Mouse (Mus musculus): ENCODE results near the gene Rprm. TPM values are rescaled to one million over a fixed set of nuclear protein-coding genes. Genes with fewer than 3 reads are reported as not detected.

Gene Rprm
- polyA plus RNA-seq, 1 experiment from 2014 or later, result 46.6 TPM

GRCm38 (mm10) chr2:54062421-54062820, 22.9 kb downstream of the Rprm start:
- peaks cover 6% of the 10 kb centered on the region for H3K4me1 ChIP-seq

GRCm38 (mm10) chr2:54061039-54061438, 24.3 kb downstream of the Rprm start:
- Histone ChIP-seq H3K36me3 (replicated peaks) (no peaks in the 10 kb centered on the region), H3K4me3 (no peak overlapping the region), H3K4me1 (peaks cover 6% of the 10 kb centered on the region), H3K9me3 (no peaks in the 10 kb centered on the region), H3K27ac (no peak overlapping the region), H3K27me3 (ENCODE audit: poor library complexity, severe bottlenecking) (no peaks in the 10 kb centered on the region)
- DNase-seq (ENCODE audit: extremely low spot score, low spot score), result no peak

More at GRCm38 (mm10) chr2:54062421-54062820, 22.9 kb downstream of the Rprm start:
- Histone ChIP-seq H3K27ac (no peak overlapping the region), H3K27me3 (ENCODE audit: poor library complexity, severe bottlenecking) (no peaks in the 10 kb centered on the region), H3K9me3 (no peaks in the 10 kb centered on the region), H3K36me3 (replicated peaks) (no peaks in the 10 kb centered on the region), H3K4me3 (no peak overlapping the region)
- no peak for DNase-seq (ENCODE audit: extremely low spot score, low spot score)
- WGBS, result 31% methylated on average over 1 of the region's 1 CpGs

Data from forebrain, embryonic 10.5 days (tissue).